Mouse (Mus musculus): ENCODE measurements around the gene Smtnl1. TPM values are rescaled to one million over a fixed set of nuclear protein-coding genes. Genes with fewer than 3 reads are reported as not detected.

The Smtnl1 gene
- polyA plus RNA-seq, 1 experiment from 2014 or later, result not detected

Other genes starting within 250 kb of the Smtnl1 start
- 40.6 and 43.9 TPM in 2 replicates for gene Ctnnd1, start 171.9 kb downstream of the Smtnl1 start, polyA plus RNA-seq (2016; fragmentation: Nextera tagmentation; extraction: Ambion mirVana)
- 0.32 and 0.58 TPM in 2 replicates for gene Btbd18, start 163.6 kb downstream of the Smtnl1 start, polyA plus RNA-seq (2016; fragmentation: Nextera tagmentation; extraction: Ambion mirVana)
- 552 and 592 TPM in 2 replicates for gene Selenoh, start 151.9 kb downstream of the Smtnl1 start, polyA plus RNA-seq (2016; fragmentation: Nextera tagmentation; extraction: Ambion mirVana)
- not detected in 2 replicates for gene Gm28635, start 144.6 kb downstream of the Smtnl1 start, polyA plus RNA-seq (2016; fragmentation: Nextera tagmentation; extraction: Ambion mirVana)
- 50.1 and 51.5 TPM in 2 replicates for gene Med19, start 144.2 kb downstream of the Smtnl1 start, polyA plus RNA-seq (2016; fragmentation: Nextera tagmentation; extraction: Ambion mirVana)
- gene Tmx2, start 143.5 kb downstream of the Smtnl1 start, polyA plus RNA-seq (2016; fragmentation: Nextera tagmentation; extraction: Ambion mirVana), result 174 and 184 TPM in 2 replicates
- 28.4 and 29.5 TPM in 2 replicates for gene Zdhhc5, start 107.5 kb downstream of the Smtnl1 start, polyA plus RNA-seq (2016; fragmentation: Nextera tagmentation; extraction: Ambion mirVana)
- 53.6 and 56.8 TPM in 2 replicates for gene Clp1, start 95.3 kb downstream of the Smtnl1 start, polyA plus RNA-seq (2016; fragmentation: Nextera tagmentation; extraction: Ambion mirVana)
- gene Ypel4, start 88.6 kb downstream of the Smtnl1 start, polyA plus RNA-seq (2016; fragmentation: Nextera tagmentation; extraction: Ambion mirVana), result 6.4 and 8.2 TPM in 2 replicates
- 8.5 and 8.8 TPM in 2 replicates for gene Gm19426, start 79.0 kb downstream of the Smtnl1 start, polyA plus RNA-seq (2016; fragmentation: Nextera tagmentation; extraction: Ambion mirVana)
- gene Serping1, start 47.2 kb downstream of the Smtnl1 start, polyA plus RNA-seq (2016; fragmentation: Nextera tagmentation; extraction: Ambion mirVana), result 22.7 and 23.2 TPM in 2 replicates
- 28.8 and 33.1 TPM in 2 replicates for gene Ube2l6, start 23.8 kb downstream of the Smtnl1 start, polyA plus RNA-seq (2016; fragmentation: Nextera tagmentation; extraction: Ambion mirVana)
- 68.6 and 70.9 TPM in 2 replicates for gene Timm10, start 4.3 kb upstream of the Smtnl1 start, polyA plus RNA-seq (2016; fragmentation: Nextera tagmentation; extraction: Ambion mirVana)
- 28.5 and 29.3 TPM in 2 replicates for gene Slc43a1, start 16.2 kb upstream of the Smtnl1 start, polyA plus RNA-seq (2016; fragmentation: Nextera tagmentation; extraction: Ambion mirVana)
- gene Rtn4rl2, start 64.1 kb upstream of the Smtnl1 start, polyA plus RNA-seq (2016; fragmentation: Nextera tagmentation; extraction: Ambion mirVana), result 0.78 and 1.0 TPM in 2 replicates
- 20.8 and 23.7 TPM in 2 replicates for gene Slc43a3, start 113.9 kb upstream of the Smtnl1 start, polyA plus RNA-seq (2016; fragmentation: Nextera tagmentation; extraction: Ambion mirVana)
- not detected in 2 replicates for gene Prg2, start 157.8 kb upstream of the Smtnl1 start, polyA plus RNA-seq (2016; fragmentation: Nextera tagmentation; extraction: Ambion mirVana)
- not detected in 2 replicates for gene Prg3, start 165.6 kb upstream of the Smtnl1 start, polyA plus RNA-seq (2016; fragmentation: Nextera tagmentation; extraction: Ambion mirVana)
- 433 and 446 TPM in 2 replicates for gene Ssrp1, start 214.6 kb upstream of the Smtnl1 start, polyA plus RNA-seq (2016; fragmentation: Nextera tagmentation; extraction: Ambion mirVana)
- 2.7 and 3.6 TPM in 2 replicates for gene P2rx3, start 214.8 kb upstream of the Smtnl1 start, polyA plus RNA-seq (2016; fragmentation: Nextera tagmentation; extraction: Ambion mirVana)
- gene Tnks1bp1, start 225.4 kb upstream of the Smtnl1 start, polyA plus RNA-seq (2016; fragmentation: Nextera tagmentation; extraction: Ambion mirVana), result 26.6 and 36.1 TPM in 2 replicates

Data from forebrain, embryonic 10.5 days (tissue).